Mouse (Mus musculus) bone marrow macrophage, adult 2 months (primary cell): ENCODE results near the gene Olfr1249.

ENCODE experiments used
- CTCF ChIP-seq: IDR thresholded peaks from 2 replicates; pipeline ENCODE4 v1.5.1; 2012; ENCODE audit warnings: low read depth, mild to moderate bottlenecking, low read length, moderate library complexity
- POLR2A ChIP-seq: IDR thresholded peaks from 2 replicates; pipeline ENCODE4 v1.6.1; 2012; ENCODE audit warnings: mild to moderate bottlenecking, low read depth, low read length, borderline replicate concordance

- TF ChIP-seq CTCF (no peak), POLR2A (no peak)
These were observed 41.7 kb downstream of the Olfr1249 start, which contains the start of gene Olfr1246 for GRCm38 (mm10) chr2:89593057-89593456.
